Mouse (Mus musculus): ENCODE measurements around the gene Hvcn1. TPM values are rescaled to one million over a fixed set of nuclear protein-coding genes. Genes with fewer than 3 reads are reported as not detected.

The Hvcn1 gene
- polyA plus RNA-seq, 1 experiment from 2014 or later, result 6.2 TPM

- no peaks in the 10 kb centered on the region for H3K9me3 ChIP-seq
- H3K4me2 ChIP-seq, result peak overlapping the region; percentile 28
- H3K4me3 ChIP-seq (replicated peaks), result no peak overlapping the region; the same call in 1 of the 2 replicates
- WGBS, result 29% methylated on average over 19 of the region's 19 CpGs
- peak overlapping the region; percentile 62 for H3K27ac ChIP-seq
- no peaks in the 10 kb centered on the region for H3K36me3 ChIP-seq
- no peaks in the 10 kb centered on the region for H3K27me3 ChIP-seq (replicated peaks)
- H3K4me1 ChIP-seq, result peaks cover 20% of the 10 kb centered on the region
- no peak for ATAC-seq (ENCODE audit: insufficient read depth, low FRiP score, low read depth)
- H3K9ac ChIP-seq, result no peak overlapping the region
Measured at GRCm38 (mm10) chr5:122280827-122281462, 74.3 kb downstream of the Hvcn1 start.

GRCm38 (mm10) chr5:122283828-122284182 lies 77.2 kb downstream of the Hvcn1 start:
- ATAC-seq (ENCODE audit: insufficient read depth, low FRiP score, low read depth), result no peak
- H3K4me2 ChIP-seq, result peak overlapping the region; percentile 51
- WGBS, result 16% methylated on average over 2 of the region's 2 CpGs

GRCm38 (mm10) chr5:122284183-122285028 lies 77.8 kb downstream of the Hvcn1 start, which contains the start of gene Pptc7:
Gene Pptc7, plus strand, starts transcription at chr5:122284365.
- no peaks in the 10 kb centered on the region for H3K9me3 ChIP-seq
- WGBS, result under 1% methylated on average over 89 of the region's 114 CpGs
- H3K4me1 ChIP-seq, result peaks cover 30% of the 10 kb centered on the region
- no peaks in the 10 kb centered on the region for H3K27me3 ChIP-seq (replicated peaks)
- H3K36me3 ChIP-seq, result no peaks in the 10 kb centered on the region
- peak; percentile 89 for ATAC-seq (ENCODE audit: insufficient read depth, low FRiP score, low read depth)
- H3K4me2 ChIP-seq, result peak within 1 kb of the TSS; percentile 87
- H3K27ac ChIP-seq, result peak within 1 kb of the TSS; percentile 78
- peak within 1 kb of the TSS; percentile 84 for H3K9ac ChIP-seq
- H3K4me3 ChIP-seq (replicated peaks), result peak within 1 kb of the TSS; percentile 99

More at GRCm38 (mm10) chr5:122283828-122284182, 77.2 kb downstream of the Hvcn1 start:
- H3K36me3 ChIP-seq, result no peaks in the 10 kb centered on the region
- H3K27ac ChIP-seq, result no peak overlapping the region
- H3K9me3 ChIP-seq, result no peaks in the 10 kb centered on the region
- H3K4me3 ChIP-seq (replicated peaks), result peak overlapping the region; percentile 99
- H3K9ac ChIP-seq, result no peak overlapping the region
- H3K4me1 ChIP-seq, result peaks cover 30% of the 10 kb centered on the region
- no peaks in the 10 kb centered on the region for H3K27me3 ChIP-seq (replicated peaks)

DNA sequence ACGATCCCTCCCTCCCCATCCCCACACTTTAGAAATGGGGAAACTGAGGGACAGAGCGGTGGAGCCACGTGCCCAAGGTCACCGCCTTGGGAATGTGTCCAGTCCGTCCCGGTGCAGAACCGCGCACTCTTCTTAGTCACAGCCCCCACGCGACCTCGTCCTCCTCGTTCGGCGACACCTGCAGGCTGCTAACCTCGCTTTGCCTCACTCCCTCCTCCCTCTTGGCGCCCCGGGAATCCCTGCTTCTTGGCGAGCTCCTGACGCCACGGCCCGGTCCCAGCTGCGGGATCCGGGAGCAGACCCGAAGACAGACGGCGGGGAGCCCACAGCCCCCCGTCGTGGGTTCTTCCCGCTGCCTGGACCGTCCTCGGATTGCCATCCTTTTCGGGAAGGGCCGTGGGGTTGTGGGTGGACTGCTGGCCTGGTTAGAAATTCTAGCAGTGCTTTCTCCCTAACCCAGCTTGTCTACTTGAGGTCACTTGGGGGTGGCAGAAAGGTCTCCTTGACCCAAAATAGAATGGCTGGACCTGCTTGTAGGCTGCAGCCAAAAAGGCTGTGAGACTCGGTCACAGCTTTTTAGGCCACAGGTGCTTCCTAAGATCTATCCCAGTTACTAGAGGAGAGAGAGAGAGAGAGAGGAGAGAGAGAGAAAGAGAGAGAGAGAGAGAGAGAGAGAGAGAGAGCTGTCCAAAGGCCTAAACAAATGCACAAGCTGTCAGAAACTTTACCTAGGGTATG lies 78.6 kb downstream of the Hvcn1 start:
- peak overlapping the region; percentile 84 for H3K9ac ChIP-seq
- no peak; the same call in 1 of the 2 replicates for ATAC-seq (ENCODE audit: insufficient read depth, low FRiP score, low read depth)
- H3K4me2 ChIP-seq, result peak overlapping the region; percentile 87
- under 1% methylated on average over 34 of the region's 34 CpGs for WGBS
- H3K4me1 ChIP-seq, result peaks cover 28% of the 10 kb centered on the region
- H3K9me3 ChIP-seq, result no peaks in the 10 kb centered on the region
- H3K27me3 ChIP-seq (replicated peaks), result no peaks in the 10 kb centered on the region
- peak overlapping the region; percentile 99 for H3K4me3 ChIP-seq (replicated peaks)
- H3K27ac ChIP-seq, result peak overlapping the region; percentile 78; the same call in 1 of the 2 replicates
- no peaks in the 10 kb centered on the region for H3K36me3 ChIP-seq

- peaks cover 23% of the 10 kb centered on the region for H3K4me1 ChIP-seq
- H3K4me3 ChIP-seq (replicated peaks), result peak overlapping the region; percentile 99
- no peaks in the 10 kb centered on the region for H3K36me3 ChIP-seq
- H3K4me2 ChIP-seq, result peak overlapping the region; percentile 87
- 40% methylated on average over 7 of the region's 7 CpGs for WGBS
- H3K9ac ChIP-seq, result 0 out of 2 replicates have a peak overlapping the region, but pooled peaks have one; percentile 84
- no peak overlapping the region for H3K27ac ChIP-seq
- no peaks in the 10 kb centered on the region for H3K27me3 ChIP-seq (replicated peaks)
- no peak for ATAC-seq (ENCODE audit: insufficient read depth, low FRiP score, low read depth)
- H3K9me3 ChIP-seq, result no peaks in the 10 kb centered on the region
Measured at GRCm38 (mm10) chr5:122285767-122286150, 79.2 kb downstream of the Hvcn1 start.

- H3K9ac ChIP-seq, result no peak overlapping the region
- no peaks in the 10 kb centered on the region for H3K9me3 ChIP-seq
- H3K4me1 ChIP-seq, result peaks cover 22% of the 10 kb centered on the region
- H3K4me3 ChIP-seq (replicated peaks), result peak overlapping the region; percentile 99; the same call in 1 of the 2 replicates
- ATAC-seq (ENCODE audit: insufficient read depth, low FRiP score, low read depth), result no peak
- H3K4me2 ChIP-seq, result peak overlapping the region; percentile 87
- H3K27ac ChIP-seq, result no peak overlapping the region
- H3K36me3 ChIP-seq, result no peaks in the 10 kb centered on the region
- 82% methylated on average over 10 of the region's 10 CpGs for WGBS
- no peaks in the 10 kb centered on the region for H3K27me3 ChIP-seq (replicated peaks)
Measured at GRCm38 (mm10) chr5:122286191-122286590, 79.6 kb downstream of the Hvcn1 start.

DNA sequence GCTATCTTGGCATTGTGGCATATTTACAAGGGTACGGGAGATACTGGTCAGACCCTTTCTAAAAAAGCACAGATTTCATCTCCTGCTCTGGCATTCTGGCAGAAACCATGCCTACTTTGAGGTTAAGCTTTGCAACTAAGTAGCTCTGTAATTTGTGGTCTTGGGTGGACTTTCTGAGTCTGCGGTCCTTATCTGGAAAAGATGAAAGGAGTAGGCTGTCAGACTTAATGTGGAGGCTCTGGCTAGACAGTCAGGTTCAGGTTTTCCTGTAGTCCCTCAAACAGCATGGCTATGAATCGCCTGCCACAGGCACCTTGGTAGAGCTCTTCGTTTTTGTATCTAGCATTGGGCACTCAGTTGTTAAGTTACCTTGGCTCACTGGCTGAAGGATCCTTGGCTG lies 80.4 kb downstream of the Hvcn1 start:
- H3K4me2 ChIP-seq, result no peak overlapping the region
- no peak for ATAC-seq (ENCODE audit: insufficient read depth, low FRiP score, low read depth)
- H3K27ac ChIP-seq, result no peak overlapping the region
- no peak overlapping the region for H3K9ac ChIP-seq
- 81% methylated on average over 4 of the region's 4 CpGs for WGBS
- H3K36me3 ChIP-seq, result no peaks in the 10 kb centered on the region
- no peaks in the 10 kb centered on the region for H3K27me3 ChIP-seq (replicated peaks)
- peaks cover 27% of the 10 kb centered on the region for H3K4me1 ChIP-seq
- H3K9me3 ChIP-seq, result no peaks in the 10 kb centered on the region
- H3K4me3 ChIP-seq (replicated peaks), result no peak overlapping the region

- 73% methylated on average over 4 of the region's 4 CpGs for WGBS
- no peaks in the 10 kb centered on the region for H3K9me3 ChIP-seq
- no peak overlapping the region for H3K27ac ChIP-seq
- no peak overlapping the region for H3K4me2 ChIP-seq
- H3K4me1 ChIP-seq, result peaks cover 38% of the 10 kb centered on the region
- H3K4me3 ChIP-seq (replicated peaks), result no peak overlapping the region
- no peaks in the 10 kb centered on the region for H3K36me3 ChIP-seq
- H3K9ac ChIP-seq, result no peak overlapping the region
- ATAC-seq (ENCODE audit: insufficient read depth, low FRiP score, low read depth), result no peak
- H3K27me3 ChIP-seq (replicated peaks), result no peaks in the 10 kb centered on the region
Measured at GRCm38 (mm10) chr5:122288147-122288811, 81.7 kb downstream of the Hvcn1 start.

DNA sequence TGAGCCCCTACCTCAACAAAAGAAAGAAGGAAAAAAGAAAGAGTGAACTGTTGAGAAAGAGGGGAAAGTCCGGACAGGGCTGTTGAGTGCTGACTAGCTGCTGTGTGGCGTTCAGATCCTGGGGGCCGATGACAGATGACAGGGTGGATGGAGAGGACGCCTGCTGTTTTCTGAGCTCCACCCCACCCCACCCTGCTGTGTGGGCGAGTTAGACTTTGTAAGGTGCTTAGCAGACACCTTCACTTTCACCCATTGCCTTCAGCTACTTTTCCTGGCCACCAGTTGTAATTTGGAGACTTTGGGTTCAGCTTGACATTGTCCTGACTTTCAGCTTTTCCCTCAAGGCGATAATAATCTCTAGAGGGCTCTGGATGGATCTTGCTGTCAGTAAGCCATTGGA lies 84.5 kb downstream of the Hvcn1 start:
- Histone ChIP-seq H3K27me3 (replicated peaks) (no peaks in the 10 kb centered on the region), H3K9ac (no peak overlapping the region), H3K36me3 (no peaks in the 10 kb centered on the region), H3K4me3 (replicated peaks) (no peak overlapping the region), H3K4me1 (peaks cover 43% of the 10 kb centered on the region), H3K4me2 (0 out of 2 replicates have a peak overlapping the region, but pooled peaks have one; percentile 8), H3K27ac (peak overlapping the region; percentile 69), H3K9me3 (no peaks in the 10 kb centered on the region)
- ATAC-seq (ENCODE audit: insufficient read depth, low FRiP score, low read depth), result no peak
- 53% methylated on average over 6 of the region's 6 CpGs for WGBS
